Mouse (Mus musculus): ENCODE results near the gene Rnf123.

Rnf123 gene

DNA sequence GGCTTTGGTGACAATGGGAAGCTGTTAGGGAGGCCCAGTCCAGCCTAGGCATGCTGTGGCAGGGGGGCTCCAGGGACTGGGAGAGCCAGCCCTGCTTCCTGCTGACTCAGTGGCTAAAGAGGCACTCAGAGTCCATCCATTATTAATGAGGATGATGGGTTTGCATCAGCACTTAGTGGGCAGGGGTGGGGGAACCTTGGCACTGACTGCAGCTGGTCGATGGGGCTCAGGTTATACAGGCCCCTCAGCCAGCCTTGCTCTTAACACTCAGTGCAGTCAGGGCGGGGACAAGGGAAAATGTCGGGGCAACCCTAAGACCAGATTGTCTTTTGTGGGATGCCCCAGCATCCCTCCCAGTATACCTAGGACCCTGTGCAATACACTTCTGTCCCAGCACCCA, 21.0 kb downstream of the Rnf123 start:
- DNase-seq (ENCODE audit: low read depth, low spot score) = no peak

GRCm38 (mm10) chr9:108058291-108058690, 24.9 kb downstream of the Rnf123 start:
- no peak for DNase-seq (ENCODE audit: low read depth, low spot score)

DNA sequence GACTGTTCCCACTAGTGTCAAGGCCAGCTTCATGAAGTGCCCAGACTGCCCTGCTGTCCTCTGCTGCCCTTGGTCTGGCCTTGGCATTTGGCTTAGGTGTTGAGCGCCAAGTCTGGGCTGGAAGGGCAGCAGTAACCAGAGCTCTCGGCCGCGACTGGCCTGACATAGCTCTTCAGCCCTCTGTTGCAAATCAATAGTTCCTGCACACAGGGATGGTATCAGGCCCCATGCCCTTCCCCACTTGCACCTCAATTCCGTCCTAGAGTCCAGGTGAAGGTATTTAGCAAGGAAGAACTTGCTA, 25.9 kb downstream of the Rnf123 start:
- DNase-seq (ENCODE audit: low read depth, low spot score) = no peak

GRCm38 (mm10) chr9:108056361-108057261, 26.5 kb downstream of the Rnf123 start:
- DNase-seq (ENCODE audit: low read depth, low spot score) = no peak

- DNase-seq (ENCODE audit: low read depth, low spot score) = no peak
Observed at GRCm38 (mm10) chr9:108055661-108056237, 27.4 kb downstream of the Rnf123 start.

GRCm38 (mm10) chr9:108055061-108055460, 28.1 kb downstream of the Rnf123 start:
- no peak for DNase-seq (ENCODE audit: low read depth, low spot score)

DNA sequence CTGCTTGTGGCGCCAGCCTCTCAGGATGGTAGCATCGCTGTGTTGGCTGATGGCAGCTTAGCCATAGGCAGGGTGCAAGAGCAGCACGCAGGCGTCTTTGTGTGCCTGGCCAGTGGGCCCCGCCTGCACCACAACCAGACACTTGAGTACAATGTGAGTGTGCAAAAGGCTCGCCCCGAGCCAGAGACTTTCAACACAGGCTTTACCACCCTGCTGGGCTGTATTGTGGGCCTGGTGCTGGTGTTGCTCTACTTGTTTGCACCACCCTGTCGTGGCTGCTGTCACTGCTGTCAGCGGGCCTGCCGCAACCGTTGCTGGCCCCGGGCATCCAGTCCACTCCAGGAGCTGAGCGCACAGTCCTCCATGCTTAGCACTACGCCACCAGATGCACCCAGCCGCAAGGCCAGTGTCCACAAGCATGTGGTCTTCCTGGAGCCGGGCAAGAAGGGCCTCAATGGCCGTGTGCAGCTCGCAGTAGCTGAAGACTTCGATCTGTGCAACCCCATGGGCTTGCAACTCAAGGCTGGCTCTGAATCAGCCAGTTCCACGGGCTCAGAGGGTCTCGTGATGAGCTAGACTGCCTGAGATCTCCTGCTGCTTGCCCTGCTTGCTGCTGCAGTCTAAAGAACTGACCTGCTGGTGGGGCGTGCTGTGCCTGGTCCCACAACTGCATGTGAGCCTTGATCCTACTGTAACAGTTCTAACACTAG, 28.7 kb downstream of the Rnf123 start:
- no peak for DNase-seq (ENCODE audit: low read depth, low spot score)

GRCm38 (mm10) chr9:108053665-108054225, 29.4 kb downstream of the Rnf123 start:
- no peak for DNase-seq (ENCODE audit: low read depth, low spot score)

GRCm38 (mm10) chr9:108052885-108053664, 30.1 kb downstream of the Rnf123 start, which contains the start of gene Amigo3:
Gene Amigo3, plus strand, starts transcription at chr9:108053159.
- peak; percentile 90 for DNase-seq (ENCODE audit: low read depth, low spot score)

DNA sequence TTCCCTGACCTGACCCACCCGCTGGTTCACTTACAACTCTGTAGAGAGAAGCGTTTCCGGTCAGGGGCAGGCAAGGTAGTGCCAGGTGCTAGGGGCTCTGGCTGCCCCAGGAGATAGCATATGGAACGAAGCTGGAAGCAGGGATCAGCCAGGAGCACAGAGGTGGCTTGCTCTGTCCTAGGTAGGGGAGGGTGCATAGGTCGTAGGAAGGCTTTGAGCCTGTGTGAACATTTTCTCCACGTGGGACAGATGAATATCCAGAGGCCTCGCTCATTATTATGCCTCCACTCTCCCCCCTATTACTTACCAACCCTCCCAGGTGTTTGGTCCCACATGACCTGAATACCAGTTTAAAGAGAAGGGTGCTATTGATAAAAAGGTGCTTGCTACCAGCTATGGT, 30.7 kb downstream of the Rnf123 start:
- DNase-seq (ENCODE audit: low read depth, low spot score) = no peak

GRCm38 (mm10) chr9:108051931-108052220, 31.3 kb downstream of the Rnf123 start:
- DNase-seq (ENCODE audit: low read depth, low spot score) = no peak

- no peak for DNase-seq (ENCODE audit: low read depth, low spot score)
Observed at GRCm38 (mm10) chr9:108051184-108051930, 31.8 kb downstream of the Rnf123 start.

- no peak for DNase-seq (ENCODE audit: low read depth, low spot score)
Observed at GRCm38 (mm10) chr9:108049561-108050251, 33.4 kb downstream of the Rnf123 start.

DNA sequence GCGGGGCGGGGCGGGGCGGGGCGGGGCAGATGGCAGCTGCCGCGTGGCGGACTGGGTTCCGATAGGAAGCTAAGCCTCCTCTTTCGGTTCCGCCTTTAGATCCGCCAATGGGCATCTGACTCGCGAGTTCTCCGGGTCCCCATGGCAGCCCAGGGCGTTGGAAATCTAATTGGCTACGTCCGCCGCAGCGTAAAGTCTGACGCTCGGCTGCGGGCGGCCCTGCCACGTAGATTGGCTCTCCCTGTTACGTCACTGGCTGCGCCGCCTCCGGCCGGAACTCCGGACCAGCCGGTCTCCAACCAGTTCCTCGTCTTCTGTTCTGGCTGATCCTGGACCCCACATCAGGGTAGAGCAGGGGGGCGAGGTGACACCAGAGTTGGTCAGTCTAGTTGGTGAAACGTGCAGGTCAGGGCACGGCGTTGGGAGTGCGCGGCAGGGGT, 34.1 kb downstream of the Rnf123 start, which contains the start of gene Gmppb:
Gene Gmppb, plus strand, starts transcription at position 227 of the 440 bp plus-strand sequence.
- DNase-seq (ENCODE audit: low read depth, low spot score) = peak; percentile 91

DNA sequence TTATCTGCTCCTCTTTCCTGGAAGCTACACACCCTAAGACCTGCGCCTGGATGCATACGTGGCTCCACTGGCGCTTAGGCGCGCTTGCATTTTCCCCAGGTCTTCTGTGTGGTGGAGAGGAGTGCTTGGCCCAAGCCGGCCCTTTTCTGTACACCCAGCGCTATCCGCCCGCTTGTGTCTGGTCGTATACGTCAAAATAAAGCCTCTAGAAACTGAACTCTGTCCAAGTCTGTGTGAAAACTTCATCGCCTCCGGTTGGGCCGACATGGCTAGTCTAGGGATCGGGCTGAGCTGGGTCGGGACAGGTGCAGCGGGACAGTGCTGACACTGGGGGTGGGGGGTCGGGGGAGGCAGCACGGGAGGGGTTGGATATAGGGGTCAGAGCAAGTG, 34.6 kb downstream of the Rnf123 start:
- DNase-seq (ENCODE audit: low read depth, low spot score) = no peak

DNA sequence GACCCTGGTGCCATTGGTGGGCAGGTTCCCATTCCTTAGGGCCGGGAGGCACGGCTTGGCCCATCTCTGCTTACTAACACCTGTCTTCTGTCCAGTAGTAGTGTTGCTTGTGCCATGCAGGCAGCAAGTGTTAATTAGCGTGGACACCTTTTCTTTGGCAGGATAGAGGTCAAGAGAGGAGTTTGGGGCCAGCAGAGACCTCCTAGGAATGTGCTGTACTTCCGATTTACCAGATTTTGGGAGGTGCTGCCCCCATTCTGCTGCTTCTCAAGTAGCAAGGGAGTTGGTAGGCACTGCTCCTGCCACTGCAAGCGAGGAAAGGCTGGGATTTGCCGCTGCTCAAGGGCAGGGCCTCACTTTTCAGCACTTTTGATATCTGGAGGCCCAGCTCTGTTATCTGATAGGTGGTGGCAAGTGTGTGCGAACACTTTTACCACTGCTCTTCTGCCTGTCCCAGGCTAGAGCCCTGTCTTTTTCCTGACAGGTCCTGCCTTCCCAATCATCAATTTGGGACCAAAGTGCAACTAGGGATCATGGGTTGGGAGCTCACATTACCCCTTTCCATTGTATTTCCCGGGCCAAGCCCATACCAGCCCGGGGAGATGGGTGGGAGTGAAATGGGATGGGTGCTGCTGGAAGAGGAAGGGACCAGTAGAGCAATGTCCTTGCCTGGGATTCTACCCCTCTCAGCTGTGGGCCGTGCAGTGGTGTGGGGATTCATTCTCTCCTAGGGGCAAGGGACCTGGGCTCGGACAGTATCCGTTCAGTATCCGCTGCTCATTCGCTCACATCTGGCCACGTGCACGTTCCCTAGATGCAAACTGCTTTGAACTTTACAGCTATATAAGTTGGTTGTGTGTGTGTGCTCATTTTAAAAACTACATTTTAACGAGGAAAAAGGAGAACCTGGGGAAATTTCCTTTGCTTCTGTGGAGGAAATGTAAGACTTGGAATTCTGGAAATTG, 35.3 kb downstream of the Rnf123 start:
- no peak for DNase-seq (ENCODE audit: low read depth, low spot score)

- no peak for DNase-seq (ENCODE audit: low read depth, low spot score)
Observed at GRCm38 (mm10) chr9:108046582-108046981, 36.6 kb downstream of the Rnf123 start.

GRCm38 (mm10) chr9:108044751-108045492, 38.2 kb downstream of the Rnf123 start:
- no peak for DNase-seq (ENCODE audit: low read depth, low spot score)
